Mouse (Mus musculus) MEL (cell line): ENCODE results near the gene Tsc2. TPM values are rescaled to one million over a fixed set of nuclear protein-coding genes. Genes with fewer than 3 reads are reported as not detected.

Experiments used
- DNase-seq: peaks from one replicate; pipeline ENCODE4 v3.0.0; 2011; ENCODE audit warnings: low read depth, low spot score
- H3K27ac ChIP-seq: 2 replicates; pipeline ENCODE4 v1.5.1; 2012; ENCODE audit warnings: low read depth, mild to moderate bottlenecking, control low read depth, low read length, moderate library complexity; ENCODE audit not compliant: control insufficient read depth
- H3K27me3 ChIP-seq, 2 experiments: fragments of 150-350 bp in 1 of 2; sonication (generic) in 1 of 2; 2 replicates each; pipeline ENCODE4 v1.6.1; 2012; ENCODE audit warnings: low read length in 2 of 2, mild to moderate bottlenecking in 2 of 2, improper control_type of control experiment in 1 of 2, moderate library complexity in 1 of 2; ENCODE audit not compliant: insufficient read depth in 2 of 2, control insufficient read depth in 1 of 2
- H3K36me3 ChIP-seq, 2 experiments: 2 replicates each; pipeline ENCODE4 v1.6.1; 2012 to 2014; ENCODE audit warnings: low read length in 2 of 2, improper control_type of control experiment in 1 of 2, inconsistent platforms in 1 of 2, mild to moderate bottlenecking in 1 of 2; ENCODE audit not compliant: insufficient read depth in 2 of 2, control insufficient read depth in 1 of 2
- H3K4me1 ChIP-seq, 2 experiments: fragments of 150-350 bp in 1 of 2; sonication (generic) in 1 of 2; 2 replicates each; pipeline ENCODE4 v1.6.1; 2012; ENCODE audit warnings: low read length in 2 of 2, improper control_type of control experiment in 1 of 2, mild to moderate bottlenecking in 1 of 2; ENCODE audit not compliant: insufficient read depth in 2 of 2, control insufficient read depth in 1 of 2
- H3K4me3 ChIP-seq, 2 experiments: fragments of 150-350 bp in 1 of 2; sonication (generic) in 1 of 2; 2 replicates each; pipeline ENCODE4 v1.5.1; 2012; ENCODE audit warnings: low read depth in 2 of 2, low read length in 2 of 2, mild to moderate bottlenecking in 2 of 2, moderate library complexity in 2 of 2, control low read depth in 1 of 2, improper control_type of control experiment in 1 of 2; ENCODE audit not compliant: control insufficient read depth in 1 of 2, insufficient read depth in 1 of 2
- H3K79me2 ChIP-seq: 2 replicates; pipeline ENCODE4 v1.6.1; 2012; ENCODE audit warnings: mild to moderate bottlenecking, low read length, moderate library complexity; ENCODE audit not compliant: control insufficient read depth, poor library complexity, insufficient read depth
- H3K9ac ChIP-seq: 2 replicates; pipeline ENCODE4 v1.6.1; 2012; ENCODE audit warnings: low read depth, mild to moderate bottlenecking, control low read depth, low read length, moderate library complexity; ENCODE audit not compliant: control insufficient read depth, poor library complexity, severe bottlenecking
- H3K9me3 ChIP-seq: fragments of 150-350 bp; sonication (generic); replicated peaks from 2 replicates; pipeline ENCODE4 v1.6.1; 2012; ENCODE audit warnings: mild to moderate bottlenecking, low read length, improper control_type of control experiment, moderate library complexity; ENCODE audit not compliant: insufficient read depth
- BHLHE40 ChIP-seq: IDR thresholded peaks from 2 replicates; pipeline ENCODE4 v1.6.1; 2012; ENCODE audit warnings: low read depth, mild to moderate bottlenecking, inconsistent platforms, low read length, improper control_type of control experiment, borderline replicate concordance
- CHD1 ChIP-seq: IDR thresholded peaks from 2 replicates; pipeline ENCODE4 v1.6.1; 2012; ENCODE audit warnings: low read depth, mild to moderate bottlenecking, inconsistent platforms, low read length, improper control_type of control experiment
- CHD2 ChIP-seq: IDR thresholded peaks from 2 replicates; pipeline ENCODE4 v1.6.1; 2011; ENCODE audit warnings: low read length, improper control_type of control experiment
- E2F4 ChIP-seq: IDR thresholded peaks from 2 replicates; pipeline ENCODE4 v1.6.1; 2011; ENCODE audit warnings: low read depth, low read length, improper control_type of control experiment, borderline replicate concordance
- ELF1 ChIP-seq: IDR thresholded peaks from 2 replicates; pipeline ENCODE4 v1.6.1; 2014; ENCODE audit warnings: low read depth, mild to moderate bottlenecking, inconsistent platforms, low read length, improper control_type of control experiment, moderate library complexity
- EP300 ChIP-seq, 2 experiments: IDR thresholded peaks; 2 replicates each; pipeline ENCODE4 v1.6.1; 2011; ENCODE audit warnings: improper control_type of control experiment in 2 of 2, low read length in 2 of 2, low read depth in 1 of 2, mild to moderate bottlenecking in 1 of 2
- ETS1 ChIP-seq: IDR thresholded peaks from 2 replicates; pipeline ENCODE4 v1.6.1; 2012; ENCODE audit warnings: low read depth, mild to moderate bottlenecking, inconsistent platforms, low read length, improper control_type of control experiment, moderate library complexity
- HCFC1 ChIP-seq: IDR thresholded peaks from 2 replicates; pipeline ENCODE4 v1.6.1; 2012; ENCODE audit warnings: low read depth, mild to moderate bottlenecking, inconsistent platforms, low read length, improper control_type of control experiment, moderate library complexity
- JUND ChIP-seq: IDR thresholded peaks from 2 replicates; pipeline ENCODE4 v1.6.1; 2011; ENCODE audit warnings: low read depth, mild to moderate bottlenecking, improper control_type of control experiment, low read length
- KAT2A ChIP-seq: conservative IDR thresholded peaks from 2 replicates; pipeline ENCODE4 v1.6.1; 2012; ENCODE audit warnings: low read depth, low read length, improper control_type of control experiment, inconsistent platforms
- MAFK ChIP-seq: IDR thresholded peaks from 2 replicates; pipeline ENCODE4 v1.6.1; 2011; ENCODE audit warnings: low read depth, mild to moderate bottlenecking, low read length, improper control_type of control experiment, borderline replicate concordance
- MAX ChIP-seq: IDR thresholded peaks from 2 replicates; pipeline ENCODE4 v1.6.1; 2011; ENCODE audit warnings: low read length, improper control_type of control experiment
- MYB ChIP-seq: IDR thresholded peaks from 2 replicates; pipeline ENCODE4 v1.6.1; 2011; ENCODE audit warnings: mild to moderate bottlenecking, low read depth, low read length, improper control_type of control experiment
- MYC ChIP-seq: IDR thresholded peaks from 2 replicates; pipeline ENCODE4 v1.6.1; 2011; ENCODE audit warnings: low read depth, mild to moderate bottlenecking, low read length, improper control_type of control experiment, moderate library complexity
- NELFE ChIP-seq: IDR thresholded peaks from 2 replicates; pipeline ENCODE4 v1.6.1; 2011; ENCODE audit warnings: low read depth, low read length, improper control_type of control experiment
- POLR2A ChIP-seq, 2 experiments: IDR thresholded peaks; 2 replicates each; pipeline ENCODE4 v1.6.1; 2011 to 2012; ENCODE audit warnings: low read length in 2 of 2, mild to moderate bottlenecking in 2 of 2, control low read depth in 1 of 2, improper control_type of control experiment in 1 of 2, low read depth in 1 of 2, moderate library complexity in 1 of 2; ENCODE audit not compliant: control insufficient read depth in 1 of 2, insufficient read depth in 1 of 2, poor library complexity in 1 of 2
- POLR2AphosphoS2 ChIP-seq: IDR thresholded peaks from 2 replicates; pipeline ENCODE4 v1.6.1; 2011; ENCODE audit warnings: low read length, improper control_type of control experiment
- POLR2AphosphoS5 ChIP-seq: IDR thresholded peaks from 2 replicates; pipeline ENCODE4 v1.6.1; 2012; ENCODE audit warnings: low read depth, borderline replicate concordance, mild to moderate bottlenecking, inconsistent platforms, low read length, moderate library complexity, mixed read lengths
- RAD21 ChIP-seq: IDR thresholded peaks from 2 replicates; pipeline ENCODE4 v1.6.1; 2011; ENCODE audit warnings: mild to moderate bottlenecking, low read depth, low read length, improper control_type of control experiment
- RCOR1 ChIP-seq: IDR thresholded peaks from 2 replicates; pipeline ENCODE4 v1.6.1; 2012; ENCODE audit warnings: low read depth, mild to moderate bottlenecking, inconsistent platforms, low read length, improper control_type of control experiment
- SIN3A ChIP-seq: IDR thresholded peaks from 2 replicates; pipeline ENCODE4 v1.6.1; 2012; ENCODE audit warnings: low read length, improper control_type of control experiment, inconsistent platforms
- SMC3 ChIP-seq: IDR thresholded peaks from 2 replicates; pipeline ENCODE4 v1.6.1; 2011; ENCODE audit warnings: low read depth, low read length, improper control_type of control experiment
- TAL1 ChIP-seq: IDR thresholded peaks from 2 replicates; pipeline ENCODE4 v1.6.1; 2012; ENCODE audit warnings: mild to moderate bottlenecking, inconsistent platforms, low read length, moderate library complexity, mixed read lengths
- TCF12 ChIP-seq: IDR thresholded peaks from 2 replicates; pipeline ENCODE4 v1.6.1; 2014; ENCODE audit warnings: low read depth, mild to moderate bottlenecking, inconsistent platforms, low read length, improper control_type of control experiment, moderate library complexity
- USF2 ChIP-seq, 2 experiments: IDR thresholded peaks; 2 replicates each; pipeline ENCODE4 v1.6.1; 2011 to 2012; ENCODE audit warnings: improper control_type of control experiment in 2 of 2, low read length in 2 of 2, borderline replicate concordance in 1 of 2, inconsistent platforms in 1 of 2, low read depth in 1 of 2, mild to moderate bottlenecking in 1 of 2; ENCODE audit not compliant: insufficient read depth in 1 of 2
- ZMIZ1 ChIP-seq: IDR thresholded peaks from 2 replicates; pipeline ENCODE4 v1.6.1; 2012; ENCODE audit warnings: low read depth, mild to moderate bottlenecking, inconsistent platforms, low read length, improper control_type of control experiment, moderate library complexity
- polyA plus RNA-seq, 2 experiments: library from polyadenylated mRNA; stranded (reverse) in 1 of 2; unstranded in 1 of 2; fragments of >175 nt in 1 of 2; fragments of >200 nt in 1 of 2; gene quantifications; 2 replicates each; pipeline versions ENCODE4 v1.2.1 to v1.2.4; 2012; ENCODE audit warnings: low replicate concordance in 2 of 2, low read depth in 1 of 2; ENCODE audit not compliant: insufficient read length in 2 of 2, insufficient read depth in 1 of 2, missing spikeins in 1 of 2
- total RNA-seq: library from RNA; depleted of rRNA; stranded (reverse); fragments of 300-350 nt; gene quantifications from 2 replicates; pipeline ENCODE4 v1.2.3, GENCODE M21; 2012

The Tsc2 gene
- total and polyA plus RNA-seq, 3 experiments, result 48.8 to 99.2 TPM; not detected in 1

DNA sequence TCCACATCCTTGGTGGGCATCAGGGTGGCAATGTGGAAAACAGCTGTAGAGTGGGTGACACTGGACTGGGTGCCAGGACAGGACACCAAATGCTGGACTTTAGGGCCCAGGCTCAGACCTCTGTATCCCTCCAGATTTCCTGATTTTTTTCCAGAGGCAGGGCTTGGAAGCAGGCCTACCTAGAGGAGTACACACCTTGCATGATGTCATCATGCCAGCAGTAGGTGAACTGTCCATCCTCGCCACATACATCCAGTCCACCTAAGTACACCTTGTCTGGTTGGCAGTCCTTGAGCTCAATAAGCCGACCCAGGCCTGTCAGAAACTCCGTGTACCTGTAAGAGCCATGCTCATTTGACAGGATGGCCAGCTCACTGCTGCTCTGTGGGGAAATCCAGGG lies 34.4 kb downstream of the Tsc2 start:
- Histone ChIP-seq H3K27ac (no peak overlapping the region), H3K4me3 (no peak overlapping the region), H3K9me3 (no peaks in the 10 kb centered on the region), H3K4me1 (no peaks in the 10 kb centered on the region), H3K27me3 (no peaks in the 10 kb centered on the region), H3K9ac (no peak overlapping the region), H3K79me2 (no peaks in the 10 kb centered on the region), H3K36me3 (peaks cover 0 to 5% of the 10 kb centered on the region in 2 experiments; a peak in 2 of 4 replicates)
- DNase-seq, result no peak
- no peak for TF ChIP-seq TCF12
- TF ChIP-seq TAL1, result no peak
- no peak for TF ChIP-seq SMC3
- no peak for TF ChIP-seq BHLHE40
- TF ChIP-seq MYC, result no peak
- no peak for TF ChIP-seq JUND
- no peak for TF ChIP-seq POLR2AphosphoS5
- no peak for TF ChIP-seq CHD2
- TF ChIP-seq POLR2A (IDR thresholded peaks at IDR 0.05; ENCODE audit: control insufficient read depth in 1 of 2, insufficient read depth in 1 of 2, low read depth in 1 of 2, low read length in 2 of 2, poor library complexity in 1 of 2), result no peak
- no peak for TF ChIP-seq EP300 (IDR thresholded peaks at IDR 0.05; ENCODE audit: low read depth in 1 of 2, low read length in 2 of 2)
- no peak for TF ChIP-seq MAX
- TF ChIP-seq HCFC1, result no peak
- TF ChIP-seq MAFK, result no peak
- TF ChIP-seq RCOR1, result no peak

DNA sequence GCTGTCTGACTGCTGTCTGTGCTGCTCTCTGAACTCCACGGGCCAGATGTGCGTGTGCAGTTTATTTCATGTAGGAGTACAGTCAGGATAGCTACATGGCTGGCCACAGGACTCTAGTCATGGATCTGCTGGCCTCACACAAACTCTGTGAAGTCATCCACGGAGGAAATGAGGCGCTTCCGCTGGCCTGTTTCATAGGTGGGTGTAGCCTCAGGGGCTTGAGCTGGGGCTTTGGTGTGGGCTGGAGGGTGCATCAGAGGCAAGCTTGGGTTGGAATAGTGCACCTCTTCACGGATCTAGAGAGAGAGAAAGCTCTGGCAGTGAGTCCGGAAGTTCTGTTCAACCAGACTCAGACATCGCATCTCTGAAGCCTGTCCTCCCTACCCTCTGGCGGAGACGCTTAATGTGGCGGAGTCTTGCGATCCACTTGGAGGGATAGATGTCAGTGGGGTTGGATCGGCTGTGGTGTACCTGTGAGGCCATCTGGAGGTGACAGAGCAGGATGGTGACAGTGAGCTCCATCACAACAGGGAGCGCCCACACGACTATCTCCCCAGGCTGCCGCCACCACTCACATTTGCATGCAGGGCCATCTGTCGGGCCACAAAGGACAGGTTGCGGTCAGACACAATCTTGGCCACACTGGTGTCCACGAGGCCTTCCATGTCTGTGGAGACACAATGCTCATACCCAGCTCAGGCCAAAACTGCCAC lies 35.8 kb downstream of the Tsc2 start:
- Histone ChIP-seq H3K36me3 (peaks cover 0 to 2% of the 10 kb centered on the region in 2 experiments; a peak in 2 of 4 replicates), H3K79me2 (no peaks in the 10 kb centered on the region), H3K4me3 (no peak overlapping the region), H3K9me3 (no peaks in the 10 kb centered on the region), H3K27ac (no peak overlapping the region), H3K4me1 (no peaks in the 10 kb centered on the region), H3K27me3 (no peaks in the 10 kb centered on the region), H3K9ac (no peak overlapping the region)
- TF ChIP-seq ELF1, result no peak
- TF ChIP-seq HCFC1, result no peak
- TF ChIP-seq CHD2, result no peak
- no peak for TF ChIP-seq TAL1
- TF ChIP-seq ZMIZ1, result no peak
- no peak for TF ChIP-seq RAD21
- TF ChIP-seq NELFE, result no peak
- TF ChIP-seq EP300 (IDR thresholded peaks at IDR 0.05; ENCODE audit: low read depth in 1 of 2, low read length in 2 of 2), result no peak
- TF ChIP-seq KAT2A, result no peak
- TF ChIP-seq ETS1, result no peak
- no peak for TF ChIP-seq USF2 (IDR thresholded peaks at IDR 0.05; ENCODE audit: borderline replicate concordance in 1 of 2, insufficient read depth in 1 of 2, low read depth in 1 of 2, low read length in 2 of 2)
- no peak for TF ChIP-seq POLR2AphosphoS2
- no peak for TF ChIP-seq MYB
- TF ChIP-seq SIN3A, result no peak
- TF ChIP-seq E2F4, result no peak
- TF ChIP-seq POLR2A (IDR thresholded peaks at IDR 0.05; ENCODE audit: control insufficient read depth in 1 of 2, insufficient read depth in 1 of 2, low read depth in 1 of 2, low read length in 2 of 2, poor library complexity in 1 of 2), result no peak
- no peak for TF ChIP-seq MYC
- TF ChIP-seq CHD1, result no peak
- DNase-seq, result no peak
